38 mouse cellular contexts compared by ENCODE assay signal in genomic region chr1:58724533-58724932, GRCm38 (mm10). TPM values are rescaled to one million over a fixed set of nuclear protein-coding genes. Genes with fewer than 3 reads are reported as not detected.
DNase-seq lines count a peak whose midpoint lies in the region; ATAC-seq and TF ChIP-seq lines count a peak whose summit lies in the region.
"Had no signal": no experiment of that assay in that cellular context is flagged by ENCODE, and none has a peak within 500 bp of the region (broad histone marks: within the 10 kb centered on the region; RNA-seq: fewer than 3 reads in every experiment).

No protein-coding gene starts in this region.

- 78% methylated on average over 5 of the region's 9 CpGs for WGBS in liver, embryonic 12.5 days (ENCODE audit: insufficient replicate concordance)
- 54% methylated on average over 7 of the region's 9 CpGs for WGBS in liver, postnatal 0 days (ENCODE audit: insufficient replicate concordance)
- 45% methylated on average over 5 of the region's 9 CpGs for WGBS in macrophage (ENCODE audit: missing documents)

- no peaks in the 10 kb centered on the region for H3K9me3 ChIP-seq in liver, embryonic 12.5 days (replicated peaks)
- H3K9me3 ChIP-seq in liver, postnatal 0 days (ENCODE audit: low read length) = no peaks in the 10 kb centered on the region
- H3K9me3 ChIP-seq: embryonic facial prominence, embryonic 13.5 days; megakaryocyte, embryonic 14.5 days; midbrain, embryonic 12.5 days; neural tube, embryonic 12.5 days had no signal

- ATAC-seq in liver, embryonic 12.5 days = no peak
- no peak for ATAC-seq in liver, postnatal 0 days
- ATAC-seq: activated CD4-positive, CD25-positive, alpha-beta regulatory T cell, adult 4 months; hindbrain, embryonic 16.5 days; intestine, embryonic 16.5 days had no signal

- intact Hi-C loops in gastrocnemius, adult 2 months (cut with DNase I) = no loop called here
- intact Hi-C loops in left cerebral cortex, postnatal 36 days (cut with DNase I) = no loop called here

- TF ChIP-seq EP300 in liver, postnatal 0 days (IDR thresholded peaks at IDR 0.05; ENCODE audit: low read depth) = no peak

- H3K4me3 ChIP-seq in gastrocnemius, adult 2 months = peak overlapping the region; percentile 26; the same call in 1 of the 2 replicates
- H3K4me3 ChIP-seq in liver, embryonic 12.5 days = no peak overlapping the region
- no peak overlapping the region for H3K4me3 ChIP-seq in liver, postnatal 0 days (ENCODE audit: low read depth, low read length)
- H3K4me3 ChIP-seq in macrophage (ENCODE audit: inconsistent target) = no peak overlapping the region
- H3K4me3 ChIP-seq: embryonic facial prominence, embryonic 13.5 days; erythroblast, embryonic 14.5 days; left cerebral cortex, adult 2 months; megakaryocyte, embryonic 14.5 days; midbrain, embryonic 12.5 days; myocyte; neural tube, embryonic 12.5 days had no signal

- H3K79me2 ChIP-seq in macrophage (ENCODE audit: inconsistent target) = peaks cover 91% of the 10 kb centered on the region

- H3K9ac ChIP-seq in liver, embryonic 12.5 days = no peak overlapping the region
- H3K9ac ChIP-seq in liver, postnatal 0 days (replicated peaks) = no peak overlapping the region
- H3K9ac ChIP-seq: embryonic facial prominence, embryonic 13.5 days; midbrain, embryonic 12.5 days; neural tube, embryonic 12.5 days had no signal

- DNase-seq in gastrocnemius, adult 2 months = no peak
- DNase-seq in gastrocnemius, postnatal 10 days = no peak
- DNase-seq in liver, postnatal 0 days = no peak
- peak; percentile 56 for DNase-seq in induced T-regulatory cell, adult 2 months (ENCODE audit: low read depth)
- DNase-seq in left cerebral cortex, postnatal 36 days (ENCODE audit: low spot score in 2 of 2) = no peak
- DNase-seq in spleen, postnatal 14 days (ENCODE audit: low spot score in 2 of 2) = no peak
- DNase-seq: adrenal gland, postnatal 36 days; B cell, adult 2 months; cerebellum, adult 8-10 months; cerebellum, postnatal 36 days; gastrocnemius, postnatal 14 days; heart, postnatal 14 days; kidney, postnatal 14 days; lung, postnatal 36 days; right cerebral cortex, adult 18-20 months; right cerebral cortex, postnatal 4 days had no signal

- H3K36me3 ChIP-seq in liver, embryonic 12.5 days = peaks cover 37% of the 10 kb centered on the region
- H3K36me3 ChIP-seq in liver, postnatal 0 days (replicated peaks; ENCODE audit: insufficient read depth, low read length) = peaks cover 33% of the 10 kb centered on the region
- H3K36me3 ChIP-seq in macrophage (ENCODE audit: inconsistent target) = no peaks in the 10 kb centered on the region

- H3K4me2 ChIP-seq in liver, embryonic 12.5 days = no peak overlapping the region
- no peak overlapping the region for H3K4me2 ChIP-seq in liver, postnatal 0 days (ENCODE audit: low read depth, low read length)
- H3K4me2 ChIP-seq: midbrain, embryonic 12.5 days; neural tube, embryonic 12.5 days had no signal

- peaks cover 33% of the 10 kb centered on the region for H3K4me1 ChIP-seq in liver, embryonic 12.5 days
- peaks cover 25% of the 10 kb centered on the region for H3K4me1 ChIP-seq in liver, postnatal 0 days (ENCODE audit: insufficient read depth)
- H3K4me1 ChIP-seq: midbrain, embryonic 12.5 days; neural tube, embryonic 12.5 days had no signal

- H3K27me3 ChIP-seq in liver, embryonic 12.5 days (replicated peaks) = no peaks in the 10 kb centered on the region
- H3K27me3 ChIP-seq in liver, postnatal 0 days (ENCODE audit: insufficient read depth, low read length) = no peaks in the 10 kb centered on the region
- H3K27me3 ChIP-seq: embryonic facial prominence, embryonic 13.5 days; megakaryocyte, embryonic 14.5 days; midbrain, embryonic 12.5 days; neural tube, embryonic 12.5 days had no signal

- H3K27ac ChIP-seq in gastrocnemius, adult 2 months = peak overlapping the region; percentile 70
- peak overlapping the region; percentile 21; the same call in 1 of the 2 replicates for H3K27ac ChIP-seq in liver, embryonic 12.5 days
- no peak overlapping the region for H3K27ac ChIP-seq in liver, postnatal 0 days (ENCODE audit: low read depth)
- peak overlapping the region; percentile 90 for H3K27ac ChIP-seq in macrophage
- H3K27ac ChIP-seq: left cerebral cortex, adult 2 months; midbrain, embryonic 12.5 days; neural tube, embryonic 12.5 days had no signal

- TF ChIP-seq CTCF in gastrocnemius, adult 2 months (IDR thresholded peaks at IDR 0.05) = no peak
- no peak for TF ChIP-seq CTCF in liver, postnatal 0 days (IDR thresholded peaks at IDR 0.05; ENCODE audit: low read depth)

RNA-seq across cellular contexts. Expression of gene Cflar, which starts 13.2 kb away (rescaled TPM):
- total RNA-seq in gastrocnemius, adult 2 months (2021) = 10 to 100 TPM; 38.8 to 58.6 TPM
- 10 to 100 TPM; 48.9 to 51.4 TPM for total RNA-seq in gastrocnemius, postnatal 10 days (2021)
- polyA plus RNA-seq in liver, embryonic 12.5 days (2016; fragmentation: Nextera tagmentation; extraction: Ambion mirVana) = 17.1 and 19.0 TPM in 2 replicates
- 29.6 and 30.2 TPM in 2 replicates for polyA plus RNA-seq in liver, postnatal 0 days (2015; fragmentation: Nextera tagmentation; extraction: Ambion mirVana)
- total RNA-seq in macrophage (2018; cell fraction: chromatin; rRNA removed) = 1,000 to 10,000 TPM in 14 of 26 experiments, 100 to 1,000 TPM in 12; 263 to 1,825 (median 1,068) TPM
- total RNA-seq in macrophage (2018; cell fraction: cytosol; rRNA removed) = 100 to 1,000 TPM in 22 of 26 experiments, 10 to 100 TPM in 4; 87.0 to 559 (median 288) TPM
- 1,000 to 10,000 TPM in 17 of 26 experiments, 100 to 1,000 TPM in 9; 365 to 1,587 (median 1,196) TPM for total RNA-seq in macrophage (2018; cell fraction: nucleus; rRNA removed)
- polyA plus RNA-seq in macrophage (2018) = 53.3 to 68.2 TPM (median 67.9 TPM) in 3 replicates
- 10 to 100 TPM; 24.0 to 34.6 TPM for total RNA-seq in left cerebral cortex, postnatal 36 days (2021)

RNA-seq across cellular contexts. Expression of gene Als2cr12, which starts 28.7 kb away (rescaled TPM):
- not detected for total RNA-seq in gastrocnemius, adult 2 months (2021)
- total RNA-seq in gastrocnemius, postnatal 10 days (2021) = not detected
- not detected in 2 replicates for polyA plus RNA-seq in liver, embryonic 12.5 days (2016; fragmentation: Nextera tagmentation; extraction: Ambion mirVana)
- polyA plus RNA-seq in liver, postnatal 0 days (2015; fragmentation: Nextera tagmentation; extraction: Ambion mirVana) = not detected in 2 replicates
- total RNA-seq in macrophage (2018; cell fraction: chromatin; rRNA removed) = not detected
- not detected for total RNA-seq in macrophage (2018; cell fraction: cytosol; rRNA removed)
- total RNA-seq in macrophage (2018; cell fraction: nucleus; rRNA removed) = not detected
- not detected in 3 replicates for polyA plus RNA-seq in macrophage (2018)
- not detected for total RNA-seq in left cerebral cortex, postnatal 36 days (2021)
- total RNA-seq: gastrocnemius, postnatal 14 days; granulocyte monocyte progenitor cell, adult 5-6 weeks; heart, postnatal 14 days; left cerebral cortex, adult 2 months; left cerebral cortex, postnatal 25 days; midbrain, postnatal 0 days had no signal
- polyA plus RNA-seq: activated CD4-positive, CD25-positive, alpha-beta regulatory T cell, adult 4 months; adrenal gland, adult 2 months; embryonic facial prominence, embryonic 13.5 days; erythroblast, embryonic 14.5 days; forebrain, embryonic 11.5 days; hindbrain, embryonic 11.5 days; hindbrain, embryonic 16.5 days; kidney, embryonic 14.5 days; liver, adult 2 months; liver, embryonic 16.5 days; lung, embryonic 16.5 days; midbrain, embryonic 12.5 days; midbrain, postnatal 0 days; neural tube, embryonic 12.5 days had no signal
